Mouse (Mus musculus) erythroid progenitor cell, adult 5-6 weeks (primary cell): ENCODE results near the gene Mylk2. TPM values are rescaled to one million over a fixed set of nuclear protein-coding genes. Genes with fewer than 3 reads are reported as not detected.

Experiments
- ATAC-seq: replicated peaks from 2 replicates; pipeline ENCODE4 v1.8.0; 2016; ENCODE audit warnings: moderate number of reproducible peaks, mild to moderate bottlenecking, moderate TSS enrichment, inconsistent platforms; ENCODE audit not compliant: poor library complexity, low FRiP score, severe bottlenecking
- total RNA-seq, 2 experiments: library from RNA; stranded (forward) in 1 of 2; stranded (reverse) in 1 of 2; fragments of 150-400 nt in 1 of 2; fragments of 186-747, 209-891 nt in 1 of 2; gene quantifications; 2 replicates each; pipeline versions ENCODE4 v1.2.3 to v1.2.4; 2015 to 2017; ENCODE audit warnings: low replicate concordance in 2 of 2

Mylk2 gene
- total RNA-seq, 2 experiments from 2014 or later = not detected

DNA sequence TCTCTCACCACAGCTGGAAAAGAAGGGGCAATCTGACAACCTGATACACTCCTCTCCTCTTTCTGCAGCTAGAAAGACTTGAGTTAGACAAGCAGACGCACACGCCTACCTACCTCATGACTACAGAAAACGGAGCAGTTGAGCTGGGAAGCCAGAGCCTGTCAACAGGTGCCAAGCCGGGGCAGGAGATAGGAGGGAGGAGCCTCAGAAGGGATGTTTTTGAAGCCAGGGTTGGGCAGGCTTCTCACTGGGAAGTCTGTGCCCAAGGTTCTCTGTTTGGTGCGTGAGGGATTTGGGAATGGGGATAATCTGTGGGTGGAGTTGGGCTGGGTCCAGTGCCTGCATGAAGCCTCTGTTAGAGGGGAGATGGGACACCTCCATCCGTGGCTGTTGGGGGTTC lies 280 bp downstream of the Mylk2 start:
- no peak for ATAC-seq

DNA sequence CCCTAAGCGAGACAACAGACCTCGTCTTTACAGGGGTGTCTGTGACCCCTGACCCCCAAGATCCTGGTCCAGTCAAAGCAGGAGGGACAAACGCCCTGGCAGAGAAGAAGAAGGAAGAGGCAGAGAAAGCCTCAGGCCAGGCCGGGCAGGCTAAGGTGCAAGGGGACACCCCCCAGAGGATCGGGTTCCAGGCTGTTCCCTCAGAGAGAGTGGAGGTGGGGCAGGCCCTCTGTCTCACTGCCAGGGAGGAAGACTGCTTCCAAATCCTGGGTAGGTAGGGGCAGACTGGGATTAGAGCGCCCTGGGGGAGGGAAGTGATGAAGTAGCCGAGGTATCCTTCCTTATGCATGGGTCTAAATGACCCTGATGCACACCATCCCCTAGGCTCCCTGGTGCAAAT lies 2.3 kb downstream of the Mylk2 start:
- no peak for ATAC-seq

DNA sequence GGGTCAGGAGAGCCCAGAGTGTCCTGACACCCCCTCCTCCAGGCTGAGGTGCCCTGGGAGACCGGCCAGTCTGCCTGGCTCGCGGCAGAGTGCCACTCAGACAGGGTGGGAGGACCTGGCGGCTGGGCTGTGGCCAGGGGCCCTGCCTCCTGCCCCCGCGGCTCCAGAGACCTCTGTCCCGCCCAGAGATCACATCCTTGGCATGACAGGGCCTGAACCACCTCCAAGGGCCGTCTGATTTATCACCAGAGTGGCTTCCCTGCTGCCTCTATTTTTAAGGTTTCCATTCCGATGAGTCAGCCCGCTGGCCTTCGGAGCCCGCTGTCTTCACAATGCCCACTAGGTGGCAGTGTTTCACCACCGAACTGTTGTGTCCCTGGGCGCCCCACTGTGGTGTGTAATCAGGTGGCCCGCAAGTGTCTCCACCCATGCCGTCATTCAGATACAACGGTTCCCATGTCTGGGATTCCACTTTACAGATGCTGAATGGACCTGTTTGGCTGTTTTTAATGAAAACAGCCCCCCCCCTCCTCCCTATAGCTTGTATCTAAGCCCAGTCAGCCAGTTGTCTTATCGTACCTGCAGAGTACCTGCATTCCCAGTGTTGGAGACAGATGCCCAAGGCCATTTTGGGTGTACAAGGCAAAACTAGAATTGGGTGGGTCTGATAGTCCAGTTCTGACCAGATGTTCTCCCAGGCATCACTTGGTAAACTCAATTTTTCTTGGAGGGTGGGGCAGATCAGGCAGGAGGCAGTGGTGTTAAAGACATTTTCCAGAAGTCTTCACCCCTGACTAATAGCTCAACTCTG lies 3.4 kb downstream of the Mylk2 start:
- ATAC-seq = peak; percentile 71

DNA sequence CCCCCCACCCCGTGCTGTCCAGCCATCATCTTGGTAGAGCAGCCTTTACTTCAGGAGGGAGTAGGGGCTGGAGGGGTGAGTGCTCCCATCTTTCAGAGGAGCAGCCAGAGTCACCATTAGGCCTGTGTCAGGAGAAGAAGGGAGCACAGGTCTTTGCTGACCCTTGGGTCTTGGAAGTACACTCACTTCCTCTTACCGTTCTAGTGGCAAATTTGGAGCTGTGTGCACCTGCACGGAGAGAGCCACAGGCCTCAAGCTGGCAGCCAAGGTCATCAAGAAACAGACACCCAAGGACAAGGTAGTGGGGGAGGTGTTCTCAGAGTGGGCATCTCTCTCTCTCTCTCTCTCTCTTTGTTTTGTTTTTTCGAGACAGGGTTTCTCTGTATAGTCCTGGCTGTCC lies 4.3 kb downstream of the Mylk2 start:
- no peak for ATAC-seq

DNA sequence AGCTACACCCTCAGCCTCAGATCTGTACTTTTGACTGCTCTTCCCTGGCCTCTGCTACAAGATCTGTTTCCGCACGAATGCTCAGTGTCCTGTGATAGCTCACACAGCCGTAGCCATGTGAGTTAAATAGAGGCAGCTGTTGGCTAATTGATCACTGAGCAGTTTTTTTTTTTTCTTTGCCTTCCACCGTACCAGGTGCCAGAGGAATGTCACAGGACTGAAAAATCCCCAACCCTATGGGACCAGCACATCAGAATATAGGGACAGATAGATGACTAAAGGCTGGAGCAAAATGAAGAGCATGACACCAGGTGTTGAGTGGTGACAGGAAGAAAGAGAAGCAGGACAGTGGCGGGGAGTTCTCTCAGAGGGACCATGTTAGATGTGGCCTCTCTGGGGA lies 5.0 kb downstream of the Mylk2 start:
- ATAC-seq = no peak

DNA sequence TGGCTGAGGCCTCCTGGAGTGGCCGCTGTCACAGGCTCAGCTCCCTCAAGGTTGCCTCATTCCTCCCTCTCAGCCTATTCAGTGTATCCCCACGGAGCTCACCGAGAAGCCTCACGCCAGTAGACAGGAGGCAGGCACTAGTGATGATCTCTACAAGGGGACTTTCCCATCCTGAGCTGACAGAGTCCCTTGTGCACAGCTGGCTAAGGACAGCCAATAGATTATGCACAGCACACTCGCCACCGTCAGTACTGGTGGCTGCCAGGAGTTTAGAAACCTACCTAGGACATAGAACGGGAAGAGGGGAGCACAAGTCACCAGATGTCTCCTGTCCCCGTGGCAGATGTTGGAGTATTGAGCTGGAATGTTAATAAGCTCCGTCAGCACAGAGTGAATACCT lies 6.5 kb downstream of the Mylk2 start:
- ATAC-seq = no peak

DNA sequence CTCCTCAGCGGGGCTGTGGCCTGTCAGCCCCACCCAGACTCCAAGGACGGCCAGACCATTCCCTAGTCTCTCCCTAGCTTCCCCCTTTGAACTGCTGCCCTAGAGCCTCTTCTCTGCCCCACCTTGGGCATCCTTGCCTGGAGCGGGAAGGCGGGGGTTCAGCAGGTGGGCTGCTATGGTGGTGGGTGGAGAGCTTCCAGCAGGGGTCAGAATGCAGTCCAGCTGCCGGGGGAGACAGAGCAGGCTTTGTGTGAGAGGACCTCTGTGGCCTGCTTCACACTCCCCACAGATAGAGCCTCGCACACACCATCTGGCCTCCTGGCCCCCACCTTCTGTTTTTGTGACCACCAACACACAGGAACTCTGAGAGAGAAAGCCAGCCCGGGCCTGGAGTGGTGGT lies 11.2 kb downstream of the Mylk2 start:
- no peak for ATAC-seq

DNA sequence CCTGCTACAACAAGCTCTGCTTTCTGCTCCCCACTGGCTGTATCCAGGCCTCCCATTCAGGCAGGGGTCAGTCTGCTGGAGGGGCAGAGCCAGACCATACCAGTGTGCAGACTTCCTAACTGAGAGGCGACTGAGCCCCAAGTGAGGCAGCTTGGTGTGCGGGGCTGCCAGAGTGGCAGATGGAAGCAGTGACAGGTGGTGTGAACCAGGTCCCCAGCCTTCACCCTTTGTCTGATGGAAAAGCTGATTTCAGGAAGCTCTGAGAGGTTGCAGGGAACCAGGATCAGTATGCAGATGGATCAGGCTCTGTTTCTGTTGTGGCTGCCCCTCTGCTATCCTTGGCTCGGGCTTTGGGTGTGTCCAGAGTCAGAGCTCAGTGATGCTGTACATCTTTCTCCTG lies 12.5 kb downstream of the Mylk2 start:
- ATAC-seq = no peak

DNA sequence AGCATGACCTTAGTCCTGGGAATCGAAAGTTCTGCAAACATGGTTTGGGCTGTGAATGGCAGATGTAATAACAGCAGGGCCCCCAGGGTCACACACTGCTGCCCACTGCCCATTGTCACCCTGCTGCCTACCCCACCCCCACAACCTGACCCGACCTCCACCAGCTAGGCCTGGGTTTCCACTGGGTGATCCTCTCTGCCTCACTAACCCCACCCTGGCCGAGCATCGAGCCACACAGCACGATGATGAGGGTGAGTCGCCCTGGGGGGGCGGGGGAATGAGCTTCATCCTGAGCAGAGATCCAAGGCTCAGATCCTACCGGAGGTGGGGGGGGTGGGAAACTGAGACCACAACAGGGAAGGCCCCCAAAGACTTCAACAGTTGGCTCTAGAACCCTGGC lies 13.0 kb downstream of the Mylk2 start:
- no peak for ATAC-seq

DNA sequence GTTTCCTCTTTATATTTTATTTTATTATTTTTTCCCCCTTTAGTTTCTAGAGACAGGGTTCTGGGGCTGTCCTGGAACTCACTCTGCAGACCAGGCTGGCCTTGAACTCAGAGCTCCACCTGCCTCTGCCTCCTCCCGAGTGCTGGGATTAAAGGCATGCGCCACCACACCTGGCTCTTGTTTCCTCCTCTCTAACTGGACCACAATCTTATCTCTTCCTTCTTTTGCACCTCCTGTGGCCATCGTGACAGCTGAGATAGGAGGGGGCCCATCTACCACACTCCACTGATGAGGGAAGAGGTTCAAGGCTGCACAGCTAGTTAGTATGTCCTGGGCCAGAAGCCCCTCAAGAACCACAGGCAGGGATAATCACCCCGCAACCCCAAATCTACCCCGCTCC lies 13.4 kb downstream of the Mylk2 start:
- no peak for ATAC-seq

DNA sequence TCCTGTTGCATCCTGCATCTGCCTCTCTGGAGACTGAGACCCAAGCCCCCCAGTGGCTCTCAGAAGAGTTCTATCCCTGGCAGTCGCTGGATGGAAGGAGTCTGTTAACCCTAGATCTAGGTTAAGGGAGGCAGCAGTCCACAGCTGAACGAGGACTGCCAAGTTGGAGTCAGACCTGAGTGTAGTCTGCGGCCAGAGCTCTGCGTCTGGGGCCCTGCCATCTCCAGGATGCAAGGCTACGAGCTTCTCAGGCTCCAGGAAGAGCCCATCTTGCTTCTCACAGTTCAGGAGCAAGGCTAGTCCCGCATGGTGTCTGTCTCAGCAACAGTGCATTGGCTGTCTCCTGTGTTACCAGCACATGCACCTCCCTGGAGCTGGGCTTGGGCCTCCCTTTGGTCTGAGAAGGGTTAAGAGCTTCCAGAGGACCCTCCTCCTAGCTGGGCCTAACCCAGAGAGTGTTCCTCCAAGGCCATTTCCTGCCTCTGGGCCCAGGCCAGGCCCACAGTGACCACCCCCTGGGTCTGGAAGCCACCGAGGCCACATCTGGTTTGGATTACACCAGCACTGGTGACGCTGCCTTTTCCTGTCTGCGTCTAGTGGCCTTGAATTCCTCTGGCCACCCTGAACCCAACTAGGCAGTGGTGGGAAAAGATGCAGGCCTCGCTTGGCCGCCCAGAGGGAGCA lies 14.2 kb downstream of the Mylk2 start:
- ATAC-seq = no peak

DNA sequence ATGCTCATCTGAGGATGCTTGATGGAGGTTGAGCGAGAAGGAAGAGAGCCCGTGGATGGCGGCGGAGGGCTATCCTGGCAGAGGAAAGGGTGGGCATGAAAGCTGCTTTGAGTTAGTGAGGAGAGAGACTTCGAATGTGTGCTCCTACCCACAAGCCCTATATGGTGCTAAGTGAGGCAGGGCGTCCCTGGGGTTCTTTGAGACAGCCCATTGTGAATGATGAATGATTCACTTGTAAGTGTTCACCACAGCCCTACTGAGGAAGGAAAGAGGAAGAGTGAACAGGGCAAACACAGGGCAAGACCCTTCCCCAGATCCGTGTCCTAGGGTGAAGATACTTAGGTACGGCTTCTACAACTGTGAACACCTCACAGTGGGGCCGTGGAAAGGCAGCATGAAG lies 15.7 kb downstream of the Mylk2 start:
- ATAC-seq = no peak

DNA sequence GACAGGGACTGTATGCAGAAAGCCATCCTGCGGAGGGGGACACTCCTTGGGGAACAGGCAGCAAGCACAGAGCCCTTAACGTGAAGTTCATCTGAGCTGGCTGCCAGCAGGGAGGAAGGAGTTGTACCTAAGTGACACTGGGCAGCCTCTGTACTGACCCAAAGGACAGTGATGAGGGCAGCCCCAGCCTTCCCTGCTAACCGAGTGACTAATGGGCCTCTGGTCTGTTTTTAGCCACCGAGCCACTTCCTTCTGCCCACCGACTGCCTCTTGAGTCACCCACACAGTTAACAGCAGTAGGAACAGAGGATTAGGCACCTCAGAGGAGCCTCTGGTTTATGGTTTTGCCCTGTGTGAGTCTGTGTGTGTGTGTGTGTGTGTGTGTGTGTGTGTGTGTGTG lies 16.2 kb downstream of the Mylk2 start:
- no peak for ATAC-seq

DNA sequence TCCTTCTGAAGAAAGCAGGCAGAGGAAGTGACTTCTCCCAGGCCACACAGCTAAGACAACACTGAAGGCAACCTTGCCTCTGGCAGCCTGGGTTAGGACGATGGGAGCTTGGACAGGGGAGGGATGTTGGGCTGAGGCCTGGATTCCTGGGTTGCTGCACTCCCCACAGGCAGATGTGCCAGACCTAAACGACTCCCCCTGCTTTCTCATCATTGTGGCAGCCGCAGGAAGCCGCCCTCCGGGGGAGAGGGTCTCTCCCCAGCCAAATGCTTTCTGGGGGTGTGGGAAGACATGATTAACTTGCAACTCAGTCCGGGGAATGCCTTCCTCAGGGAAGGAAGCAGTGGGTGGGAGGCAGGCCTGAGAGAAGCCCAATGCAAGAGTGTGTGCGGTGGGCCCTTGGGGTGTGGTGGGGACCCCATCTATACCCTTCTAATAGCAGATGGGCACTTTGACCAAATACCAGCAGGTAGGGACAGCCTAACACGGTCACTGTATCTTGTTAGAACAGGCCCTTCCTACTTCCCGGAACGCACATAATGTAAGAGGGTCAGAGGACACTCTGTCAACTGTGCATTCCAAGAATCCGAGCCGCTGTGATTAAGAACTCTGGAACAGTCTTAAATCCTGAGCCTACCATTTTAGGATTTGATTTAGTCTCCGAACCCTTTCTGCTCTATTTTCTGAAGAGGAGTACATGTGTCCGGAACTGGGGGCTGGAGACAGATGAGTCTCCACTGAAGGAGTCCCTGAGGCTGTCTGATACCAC lies 17.3 kb downstream of the Mylk2 start:
- ATAC-seq = no peak

DNA sequence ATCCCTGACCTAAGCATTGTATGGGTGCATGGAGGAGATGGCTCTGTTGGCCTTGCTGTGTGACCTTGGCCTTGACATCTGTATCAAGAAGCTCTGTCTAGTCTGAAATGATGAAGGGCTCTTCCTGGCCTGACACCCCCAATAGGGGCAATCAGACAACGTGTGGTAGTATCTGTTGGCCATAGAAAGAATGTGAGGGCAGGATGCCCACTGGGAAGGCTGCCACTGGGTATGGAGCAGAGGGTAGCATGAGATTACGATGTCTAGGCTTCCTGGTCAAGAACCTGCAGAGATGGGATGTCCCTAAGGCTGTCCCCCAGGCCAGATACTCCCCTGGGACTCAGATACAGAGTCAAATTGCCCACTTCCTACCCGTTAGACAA lies 17.8 kb downstream of the Mylk2 start:
- ATAC-seq = no peak

DNA sequence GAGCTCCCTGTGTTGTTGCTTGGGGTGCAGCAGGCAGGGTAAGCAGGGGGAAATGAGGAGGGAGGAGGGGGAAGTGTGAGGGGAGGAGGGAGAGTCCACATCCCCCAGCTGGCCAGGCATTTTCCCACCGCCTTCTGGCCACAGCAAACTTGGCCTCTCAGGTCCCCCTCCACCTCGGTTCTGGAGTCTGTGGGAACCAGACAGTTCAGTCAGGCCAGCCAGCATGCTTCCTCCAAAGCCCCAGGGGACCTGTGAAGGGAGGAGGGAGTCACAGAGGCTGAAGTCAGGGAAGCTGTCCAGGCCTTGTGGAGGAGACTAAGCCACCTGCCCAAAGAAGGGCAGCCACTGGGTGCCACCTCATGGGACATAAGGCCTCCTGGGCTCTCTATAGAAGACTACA lies 19.1 kb downstream of the Mylk2 start:
- ATAC-seq = no peak

DNA sequence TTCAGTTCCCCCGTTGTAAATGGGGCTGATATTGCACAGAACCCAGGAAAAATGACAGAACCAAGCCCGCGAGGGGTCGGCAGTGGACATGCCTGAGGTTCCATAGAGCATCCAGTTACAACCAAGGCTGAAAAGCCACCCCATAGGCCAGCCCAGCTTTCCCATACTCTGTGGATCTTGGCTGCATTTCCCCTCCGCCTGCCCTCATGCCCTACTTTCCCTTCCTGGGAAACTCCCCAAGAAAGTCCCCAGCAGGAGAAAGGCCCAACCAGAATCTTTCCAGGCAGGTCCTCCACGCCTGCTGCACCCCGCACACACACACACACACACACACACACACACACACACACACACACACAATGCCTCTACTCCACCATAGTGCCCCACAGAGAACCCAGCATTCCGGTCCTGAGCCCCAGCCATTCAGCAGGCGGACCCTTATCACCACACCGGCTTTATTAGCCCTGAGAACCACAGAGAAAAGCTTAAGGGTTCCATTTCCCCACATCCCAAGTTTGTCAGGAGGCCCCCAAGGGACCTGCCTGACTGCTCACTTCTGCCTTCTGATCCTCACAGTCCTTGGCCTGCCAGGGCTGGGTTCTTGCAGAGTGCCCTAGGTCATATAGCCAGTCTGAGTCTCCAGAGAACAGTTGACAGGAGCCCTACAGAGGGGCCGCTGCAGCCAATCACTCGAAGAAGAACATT lies 20.5 kb downstream of the Mylk2 start:
- ATAC-seq = no peak

DNA sequence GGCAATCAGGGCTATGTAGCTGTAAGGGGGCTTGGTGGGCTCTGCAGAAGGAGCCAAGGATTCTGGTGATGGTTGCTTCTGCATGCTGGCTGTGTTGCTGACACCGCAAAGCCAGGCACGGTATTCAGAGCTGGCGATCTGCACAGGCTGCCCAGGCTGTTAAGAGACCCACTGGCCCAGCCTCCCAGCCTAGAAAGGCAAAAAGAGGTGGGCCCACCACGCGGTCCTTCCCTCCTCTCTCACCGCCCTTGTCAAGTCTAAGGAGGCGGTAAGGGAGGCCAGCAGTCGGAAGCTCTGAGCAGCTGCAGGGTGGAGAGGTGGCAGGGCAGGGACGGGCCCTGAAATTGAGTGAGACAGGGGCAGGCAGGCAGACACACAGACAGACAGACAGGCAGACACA lies 21.9 kb downstream of the Mylk2 start, which contains the start of gene Foxs1:
Gene Foxs1, minus strand, starts transcription at position 161 of the 400 bp plus-strand sequence.
- ATAC-seq = no peak

DNA sequence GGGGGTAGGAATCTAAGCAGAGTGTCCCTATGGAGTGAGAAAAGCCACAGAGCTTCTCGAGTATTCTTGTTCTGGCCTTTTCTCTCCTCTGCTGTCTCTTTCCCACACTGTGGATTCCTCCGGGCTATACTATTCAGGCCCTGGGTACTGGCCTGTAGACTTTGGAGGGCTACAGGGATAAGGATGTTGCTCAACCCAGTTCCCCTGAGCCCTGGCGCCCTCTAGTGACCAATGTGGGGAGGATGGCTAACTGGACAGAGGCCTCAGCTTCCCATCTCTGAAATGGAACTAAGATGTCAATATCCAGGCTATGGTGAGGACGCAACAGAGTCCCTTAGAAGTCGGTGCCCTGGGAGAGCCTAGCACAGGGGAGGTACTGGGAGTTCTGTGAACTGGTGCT lies 22.5 kb downstream of the Mylk2 start:
- no peak for ATAC-seq

DNA sequence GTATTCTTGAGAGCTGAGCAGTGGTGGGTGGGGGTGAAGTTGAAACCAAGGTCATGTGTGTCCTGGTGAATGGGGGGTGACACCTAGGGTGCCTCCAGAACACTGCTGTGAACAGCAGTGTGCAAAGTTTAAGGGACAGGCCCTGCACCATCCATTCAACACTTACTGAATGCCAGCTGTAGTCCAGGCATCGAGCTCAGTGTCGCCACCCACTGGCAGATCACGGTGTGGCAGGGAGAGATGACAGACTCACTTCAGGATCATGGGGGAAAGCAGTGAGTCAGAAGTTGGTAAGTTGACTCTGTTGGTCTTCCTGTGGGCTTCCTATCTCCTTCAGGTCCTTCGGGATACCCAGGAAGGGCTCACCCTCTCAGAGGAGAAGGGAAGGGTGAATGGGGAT lies 28.7 kb downstream of the Mylk2 start:
- no peak for ATAC-seq
